Mouse (Mus musculus): Measurements from ENCODE around the gene Rfx2. TPM values are rescaled to one million over a fixed set of nuclear protein-coding genes. Genes with fewer than 3 reads are reported as not detected.

Rfx2 gene
- polyA plus RNA-seq (2012; rRNA removed) = 26.0 and 26.5 TPM in 2 replicates

DNA sequence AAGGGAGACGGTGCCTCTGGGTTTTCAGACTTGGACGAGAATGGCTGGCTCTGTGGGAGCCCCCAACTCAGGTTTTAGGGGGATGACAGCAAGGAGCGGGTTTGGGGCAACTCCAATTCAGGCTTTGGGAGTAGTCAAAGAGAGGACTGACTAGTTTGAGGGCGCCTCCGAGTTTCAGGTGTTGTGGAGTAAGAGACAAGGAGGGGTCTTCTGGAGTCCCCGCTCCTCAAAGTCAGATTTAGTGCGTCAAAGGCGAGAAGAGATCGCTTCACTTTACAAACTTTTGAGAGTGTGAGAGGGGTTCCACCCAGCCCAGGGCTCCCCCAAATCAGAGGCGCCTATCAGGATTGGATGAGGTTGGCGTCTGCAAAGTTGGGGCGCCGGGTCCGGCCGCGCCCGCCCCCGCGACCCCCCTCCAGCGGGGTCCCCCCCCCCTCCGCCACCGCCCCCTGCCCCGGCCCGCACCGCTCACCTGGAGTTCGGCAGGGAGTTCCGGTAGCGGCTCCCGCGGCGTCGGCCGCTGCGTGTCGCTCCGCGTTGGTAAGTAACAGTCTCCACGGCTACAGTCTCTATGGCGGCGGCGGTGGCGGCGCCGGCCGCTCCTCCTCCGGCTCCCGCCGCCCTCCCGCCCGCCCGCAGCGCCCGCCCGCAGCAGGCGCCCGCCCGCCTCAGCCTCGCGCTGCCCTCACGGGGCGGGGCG is at the start of gene Rfx2:
TSS of gene Rfx2 (minus strand) at position 603 of the 700 bp plus-strand sequence.

DNA sequence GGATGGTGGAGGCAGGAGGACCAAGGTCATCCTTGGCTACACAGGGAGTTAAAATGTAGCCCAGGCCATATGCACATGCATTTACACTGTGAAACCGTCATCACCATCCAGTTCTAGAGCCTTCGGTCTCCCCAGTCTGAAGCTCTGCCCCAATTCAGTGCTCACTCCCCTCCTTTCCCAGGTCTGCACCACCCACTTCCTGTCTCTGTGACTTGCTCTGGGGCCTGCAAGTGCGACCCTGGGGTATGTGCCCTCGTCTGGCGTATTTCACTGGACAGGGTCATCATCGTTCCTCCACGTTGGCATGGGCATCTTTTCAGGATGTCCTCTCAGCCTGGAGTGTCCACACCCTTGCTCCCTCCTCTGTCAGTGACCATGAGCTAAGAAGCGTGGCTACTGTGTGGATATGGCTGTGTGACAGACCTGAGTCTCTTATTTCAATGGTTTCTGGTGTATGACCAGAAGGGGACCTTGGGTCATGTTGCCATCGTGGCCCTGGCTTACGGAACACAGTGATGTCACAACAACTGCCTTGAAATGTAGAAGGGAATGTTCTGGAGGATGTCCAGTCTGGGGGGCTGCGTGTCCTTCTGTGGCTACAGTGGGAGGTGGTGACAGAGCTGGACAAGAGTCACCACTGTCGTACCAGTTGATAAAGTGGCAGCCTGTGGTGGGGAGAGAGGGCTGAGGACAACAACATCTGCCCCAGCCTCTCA is 44.3 kb upstream of the Rfx2 start, which contains the start of gene 1700061G19Rik:
TSS of gene 1700061G19Rik (plus strand) at position 542 of the 716 bp plus-strand sequence.

DNA sequence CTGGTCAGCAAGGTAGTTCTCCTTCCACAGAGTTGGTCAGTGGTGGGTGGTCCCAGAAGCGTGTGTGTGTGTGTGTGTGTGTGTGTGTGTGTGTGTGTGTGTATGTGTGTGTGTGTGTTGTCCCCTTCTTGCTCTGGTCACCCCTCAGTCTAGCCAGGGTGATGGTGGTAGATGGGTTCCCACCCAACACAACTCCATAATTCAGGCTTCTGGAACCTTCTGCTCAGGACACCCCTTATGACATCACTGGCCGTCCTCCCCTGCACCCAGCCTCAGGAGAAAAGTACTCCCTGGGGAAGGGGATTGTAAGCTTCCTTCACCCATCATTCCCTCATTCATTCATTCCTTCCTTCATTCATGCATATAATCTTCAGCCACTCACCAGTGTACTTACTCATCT is 43.4 kb upstream of the Rfx2 start, which contains the start of gene Acsbg2:
TSS of gene Acsbg2 (minus strand) at position 211 of the 400 bp plus-strand sequence.

DNA sequence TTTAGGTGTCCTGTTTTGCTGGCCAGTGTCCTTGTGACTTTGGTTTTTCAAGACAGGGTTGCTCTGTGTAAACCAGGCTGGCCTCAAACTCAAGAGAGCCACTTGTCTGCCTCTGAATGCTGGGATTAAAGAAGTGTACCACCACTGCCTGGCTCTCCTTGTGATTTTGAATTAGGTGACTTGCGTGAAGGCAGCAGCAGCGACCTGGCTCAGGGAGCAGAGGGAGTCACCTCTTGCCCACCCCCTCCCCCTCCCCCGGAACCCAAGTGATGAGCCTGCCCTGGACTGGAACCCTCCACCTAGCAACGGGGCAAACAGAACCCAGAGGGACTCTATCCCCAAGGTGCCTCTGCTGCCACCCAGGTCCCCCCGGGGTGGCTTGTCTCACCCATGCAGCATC is 60.9 kb downstream of the Rfx2 start, which contains the start of gene Prr22:
TSS of gene Prr22 (plus strand) at position 301 of the 400 bp plus-strand sequence.

DNA sequence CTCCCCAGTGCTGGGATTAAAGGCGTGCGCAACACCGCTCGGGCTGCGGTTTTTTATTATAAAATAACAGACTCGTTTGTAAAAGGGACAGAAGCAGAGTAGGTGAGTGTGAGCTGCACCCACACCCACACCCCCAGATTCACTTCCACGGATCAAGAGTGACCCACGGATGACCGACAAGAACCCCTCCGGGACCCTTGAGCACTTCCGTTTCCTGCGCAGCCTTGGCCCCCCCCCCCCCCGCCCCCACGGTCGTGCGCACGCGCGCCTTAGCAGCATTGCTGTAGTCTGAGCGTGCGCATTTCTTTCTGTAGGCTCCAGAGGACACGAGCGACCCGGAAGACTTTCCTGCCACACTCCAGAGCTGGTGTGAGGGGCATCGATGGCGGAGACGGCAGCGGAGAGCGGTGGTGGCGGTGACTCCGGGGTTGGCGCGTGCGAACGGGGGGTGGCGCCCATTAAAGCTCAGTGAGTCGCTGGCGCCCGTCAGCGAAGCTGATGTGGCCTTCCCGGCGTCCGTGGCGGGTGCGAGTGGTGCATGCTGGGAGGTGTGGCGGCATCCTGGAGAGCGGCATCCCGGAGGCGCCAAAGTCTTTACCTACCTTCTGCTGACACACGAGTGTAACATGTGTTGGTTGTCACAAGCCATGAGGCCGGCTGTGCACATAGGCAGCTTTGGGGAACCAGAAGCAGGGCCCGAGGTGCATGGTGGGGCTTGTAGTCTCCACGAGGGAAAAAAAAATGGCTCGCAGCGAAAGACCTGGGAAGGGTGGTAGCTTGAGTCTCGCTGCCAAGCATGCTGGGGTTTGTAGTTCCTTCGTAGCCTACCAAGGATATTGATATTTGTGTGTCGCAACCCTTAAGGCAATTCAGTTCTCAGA is 66.1 kb downstream of the Rfx2 start, which contains the start of gene Dus3l:
TSS of gene Dus3l (plus strand) at position 284 of the 881 bp plus-strand sequence.

DNA sequence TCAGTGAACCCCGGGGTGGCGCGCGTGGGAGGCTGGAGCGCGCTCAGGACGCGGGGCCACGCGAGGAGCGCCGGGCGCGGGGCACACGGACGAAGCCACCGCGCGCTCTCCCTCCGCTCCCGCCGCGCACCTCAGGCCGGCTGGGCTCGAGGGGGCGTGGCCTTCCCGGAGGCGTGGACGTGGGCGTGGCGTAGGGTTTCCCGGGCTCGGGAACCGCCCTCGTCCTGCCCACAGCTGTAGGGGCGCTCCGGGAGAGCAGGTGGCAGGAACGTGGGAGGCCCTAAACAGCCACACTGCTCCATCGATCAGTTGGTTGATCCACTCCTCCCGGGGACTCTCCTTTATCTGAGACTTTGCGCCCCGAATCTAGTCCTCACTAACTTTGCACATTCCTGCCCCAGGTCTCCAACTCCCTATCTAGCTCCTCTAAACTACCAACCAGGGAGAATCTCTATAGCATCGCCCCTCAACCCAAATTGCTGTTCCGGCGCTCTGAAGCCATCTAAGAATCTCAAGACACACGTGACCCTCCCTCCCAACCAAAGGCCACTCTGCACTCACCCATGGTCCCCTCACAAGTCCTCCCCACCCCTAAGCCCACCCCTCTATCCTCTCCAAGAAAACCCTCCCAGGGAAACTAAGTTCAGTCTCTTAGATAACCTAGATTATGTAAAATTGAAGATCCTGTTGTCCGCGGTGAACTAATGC is 73.2 kb downstream of the Rfx2 start, which contains the start of gene Nrtn:
TSS of gene Nrtn (minus strand) at position 115 of the 708 bp plus-strand sequence.

Other genes with a start within 250 kb of the Rfx2 start
- 111 and 114 TPM in 2 replicates for gene Safb2, start 246.4 kb downstream of the Rfx2 start, polyA plus RNA-seq (2012; rRNA removed)
- gene Safb, start 246.2 kb downstream of the Rfx2 start, polyA plus RNA-seq (2012; rRNA removed) = 93.0 and 103 TPM in 2 replicates
- 157 and 222 TPM in 2 replicates for gene 2410015M20Rik, start 221.2 kb downstream of the Rfx2 start, polyA plus RNA-seq (2012; rRNA removed)
- gene Rpl36, start 217.6 kb downstream of the Rfx2 start, polyA plus RNA-seq (2012; rRNA removed) = 3,601 and 4,599 TPM in 2 replicates
- gene Lonp1, start 204.1 kb downstream of the Rfx2 start, polyA plus RNA-seq (2012; rRNA removed) = 227 and 249 TPM in 2 replicates
- gene Catsperd, start 202.9 kb downstream of the Rfx2 start, polyA plus RNA-seq (2012; rRNA removed) = 1.3 and 2.6 TPM in 2 replicates
- 125 and 135 TPM in 2 replicates for gene Ranbp3, start 157.7 kb downstream of the Rfx2 start, polyA plus RNA-seq (2012; rRNA removed)
- 694 and 729 TPM in 2 replicates for gene Ndufa11, start 113.2 kb downstream of the Rfx2 start, polyA plus RNA-seq (2012; rRNA removed)
- 47.8 and 78.5 TPM in 2 replicates for gene Vmac, start 113.0 kb downstream of the Rfx2 start, polyA plus RNA-seq (2012; rRNA removed)
- gene Nrtn, start 73.5 kb downstream of the Rfx2 start, polyA plus RNA-seq (2012; rRNA removed) = 169 and 335 TPM in 2 replicates
- gene Dus3l, start 66.3 kb downstream of the Rfx2 start, polyA plus RNA-seq (2012; rRNA removed) = 135 and 136 TPM in 2 replicates
- gene Prr22, start 60.8 kb downstream of the Rfx2 start, polyA plus RNA-seq (2012; rRNA removed) = 3.3 and 4.8 TPM in 2 replicates
- gene Acsbg2, start 43.4 kb upstream of the Rfx2 start, polyA plus RNA-seq (2012; rRNA removed) = 0.05 TPM in 1 of 2 replicates, not detected in the other
- 0.16 and 0.37 TPM in 2 replicates for gene 1700061G19Rik, start 44.5 kb upstream of the Rfx2 start, polyA plus RNA-seq (2012; rRNA removed)
- 94.1 and 98.4 TPM in 2 replicates for gene Mllt1, start 104.4 kb upstream of the Rfx2 start, polyA plus RNA-seq (2012; rRNA removed)
- 0.14 TPM in 2 replicates for gene Acer1, start 151.1 kb upstream of the Rfx2 start, polyA plus RNA-seq (2012; rRNA removed)
- 290 and 341 TPM in 2 replicates for gene Clpp, start 159.3 kb upstream of the Rfx2 start, polyA plus RNA-seq (2012; rRNA removed)
- gene Alkbh7, start 166.3 kb upstream of the Rfx2 start, polyA plus RNA-seq (2012; rRNA removed) = 86.7 and 97.3 TPM in 2 replicates
- 1.3 and 1.6 TPM in 2 replicates for gene Pspn, start 169.0 kb upstream of the Rfx2 start, polyA plus RNA-seq (2012; rRNA removed)
- 34.5 and 38.2 TPM in 2 replicates for gene Gtf2f1, start 180.3 kb upstream of the Rfx2 start, polyA plus RNA-seq (2012; rRNA removed)
- not detected in 2 replicates for gene Gm17949, start 180.5 kb upstream of the Rfx2 start, polyA plus RNA-seq (2012; rRNA removed)
- gene Khsrp, start 200.5 kb upstream of the Rfx2 start, polyA plus RNA-seq (2012; rRNA removed) = 142 and 166 TPM in 2 replicates
- gene Slc25a41, start 210.6 kb upstream of the Rfx2 start, polyA plus RNA-seq (2012; rRNA removed) = 0.12 and 0.25 TPM in 2 replicates
- 24.0 and 26.3 TPM in 2 replicates for gene Crb3, start 228.1 kb upstream of the Rfx2 start, polyA plus RNA-seq (2012; rRNA removed)
- 60.7 and 77.3 TPM in 2 replicates for gene Slc25a23, start 228.8 kb upstream of the Rfx2 start, polyA plus RNA-seq (2012; rRNA removed)
- 5.0 and 6.5 TPM in 2 replicates for gene Dennd1c, start 247.5 kb upstream of the Rfx2 start, polyA plus RNA-seq (2012; rRNA removed)

Data from ovary, adult 2 months (tissue).